Mouse (Mus musculus) lung, postnatal 0 days (tissue): ENCODE results near the gene Trp53bp2.

Source experiments
- CTCF ChIP-seq: IDR thresholded peaks from 2 replicates; pipeline ENCODE4 v1.5.1; 2016; ENCODE audit warnings: antibody characterized with exemption, mild to moderate bottlenecking
- EP300 ChIP-seq: IDR thresholded peaks from 2 replicates; pipeline ENCODE4 v1.6.1; 2016; ENCODE audit warnings: antibody characterized with exemption, mild to moderate bottlenecking, control low read depth

DNA sequence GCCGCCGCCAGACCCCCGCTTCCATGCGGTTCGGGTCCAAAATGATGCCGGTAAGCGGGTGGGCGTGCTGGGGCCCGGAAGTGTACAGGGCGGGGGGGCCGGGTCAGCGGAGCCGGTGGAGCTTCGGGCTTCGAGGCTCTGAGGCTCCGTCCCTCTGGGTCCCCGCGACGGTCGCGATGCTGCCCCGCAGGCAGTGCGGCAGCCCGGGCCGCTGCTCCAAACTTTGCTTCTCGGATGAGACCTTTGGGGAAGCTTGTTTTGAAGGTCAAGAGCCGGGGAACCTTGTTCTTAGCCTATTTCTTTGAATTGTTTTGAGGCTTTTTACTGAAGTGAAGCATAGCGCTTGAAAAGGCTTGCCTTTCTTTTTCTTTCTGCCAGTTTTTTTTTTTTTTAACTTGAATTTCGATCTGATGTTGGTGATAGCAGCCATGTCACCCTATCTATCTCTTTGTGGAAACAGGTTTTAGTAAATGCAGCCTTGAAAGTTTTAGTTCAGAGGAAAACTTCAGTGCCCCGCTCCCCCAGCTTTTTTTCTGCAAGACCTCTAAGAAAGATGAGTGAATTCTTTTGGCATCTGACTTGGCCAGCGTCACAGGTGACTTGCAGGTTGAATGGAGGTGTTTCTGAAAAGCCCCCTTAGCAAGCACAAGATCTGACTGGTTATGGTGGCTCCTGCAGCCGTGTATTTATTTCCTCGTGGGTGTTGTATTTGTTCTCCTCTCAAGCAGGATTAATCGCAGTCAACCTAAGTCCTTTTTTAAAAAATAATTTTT lies 615 bp downstream of the Trp53bp2 start:
- TF ChIP-seq EP300 (no peak), CTCF (no peak)
